Comparison of ENCODE assay signal across 1 mouse cellular context in the genomic region with DNA sequence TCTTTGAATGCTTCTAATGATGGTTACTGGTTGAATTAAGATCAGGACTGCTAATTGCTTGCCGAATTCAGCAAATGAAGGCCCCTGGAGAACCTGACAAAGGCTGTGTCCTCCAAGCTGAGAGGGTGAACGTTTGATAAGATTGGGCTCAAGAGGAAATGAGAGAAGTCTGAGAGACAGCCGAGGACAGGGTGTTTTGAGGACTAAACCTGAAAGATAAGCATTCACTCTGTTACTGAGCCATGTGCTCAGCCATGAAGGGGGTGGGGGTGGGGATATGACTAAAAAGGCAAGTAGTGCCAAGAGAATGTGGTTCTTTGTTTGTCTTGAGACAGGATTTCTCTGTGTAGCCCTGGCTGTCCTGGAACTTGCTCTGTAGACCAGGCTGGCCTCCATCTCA.
TF ChIP-seq lines count a peak whose summit lies in the region.

No protein-coding gene starts in this region.

TF ChIP-seq in MEL, 35 proteins besides CTCF, POLR2A, EP300 and RAD21 (continued from another document):
- TF ChIP-seq KAT2A (conservative IDR thresholded peaks at IDR 0.05; ENCODE audit: low read depth, low read length), result peak; percentile 28; the same call in 1 of the 2 replicates
- TF ChIP-seq MAZ (IDR thresholded peaks at IDR 0.05; ENCODE audit: low read depth, low read length), result no peak; the same call in 1 of the 2 replicates
- TF ChIP-seq ZMIZ1 (IDR thresholded peaks at IDR 0.05; ENCODE audit: low read depth, low read length), result no peak
- TF ChIP-seq SIN3A (IDR thresholded peaks at IDR 0.05; ENCODE audit: low read length), result peak; percentile 92
- TF ChIP-seq MAX (IDR thresholded peaks at IDR 0.05; ENCODE audit: low read length), result peak; percentile 97
- 0 out of 2 replicates have a peak, but pooled peaks have one; percentile 34 for TF ChIP-seq BHLHE40 (IDR thresholded peaks at IDR 0.05; ENCODE audit: borderline replicate concordance, low read depth, low read length)
- TF ChIP-seq ETS1 (IDR thresholded peaks at IDR 0.05; ENCODE audit: low read depth, low read length), result peak; percentile 87
- TF ChIP-seq MXI1 (IDR thresholded peaks at IDR 0.05; ENCODE audit: low read depth, low read length), result peak; percentile 87
- peak; percentile 74; the same call in 1 of the 2 replicates for TF ChIP-seq TBP (IDR thresholded peaks at IDR 0.05; ENCODE audit: low read depth, low read length)
- peak; percentile 99 for TF ChIP-seq MYC (IDR thresholded peaks at IDR 0.05; ENCODE audit: low read depth, low read length)
TF ChIP-seq in MEL: peak in this region for 15.
